Mouse (Mus musculus) gonadal fat pad, adult 2 months (tissue): ENCODE measurements at regions not wholly inside any gene's neighbourhood (a gene's known extent, or its start where the extent isn't known, plus 50 kb on each side); places are given as distances from the start of the nearest gene placed in this dataset.

ENCODE experiments used
- DNase-seq: peaks from one replicate; pipeline ENCODE4 v3.0.0-alpha.2; 2012; ENCODE audit warnings: low read depth

- DNase-seq = no peak
Measured at GRCm38 (mm10) chr4:62755237-62755900, 195.7 kb downstream of the Rgs3 start.

- no peak for DNase-seq
Measured at GRCm38 (mm10) chr4:62756721-62757206, 197.1 kb downstream of the Rgs3 start.

GRCm38 (mm10) chr4:62760748-62761604, 201.3 kb downstream of the Rgs3 start:
- DNase-seq = no peak

GRCm38 (mm10) chr4:62761672-62762071, 202.0 kb downstream of the Rgs3 start:
- DNase-seq = no peak

GRCm38 (mm10) chr4:62763990-62764389, 201.4 kb upstream of the Zfp618 start:
- DNase-seq = peak; percentile 16

GRCm38 (mm10) chr4:62769469-62770234, 195.7 kb upstream of the Zfp618 start:
- no peak for DNase-seq

- no peak for DNase-seq
Measured at GRCm38 (mm10) chr4:62775005-62775609, 190.3 kb upstream of the Zfp618 start.

- no peak for DNase-seq
Measured at GRCm38 (mm10) chr4:62776881-62777280, 188.5 kb upstream of the Zfp618 start.

- no peak for DNase-seq
Measured at GRCm38 (mm10) chr4:62777436-62777835, 187.9 kb upstream of the Zfp618 start.

GRCm38 (mm10) chr4:62778621-62779020, 186.8 kb upstream of the Zfp618 start:
- DNase-seq = no peak

GRCm38 (mm10) chr4:62780409-62780808, 185.0 kb upstream of the Zfp618 start:
- no peak for DNase-seq

GRCm38 (mm10) chr4:62780837-62781236, 184.5 kb upstream of the Zfp618 start:
- no peak for DNase-seq

- no peak for DNase-seq
Measured at GRCm38 (mm10) chr4:62781309-62781800, 184.0 kb upstream of the Zfp618 start.

- no peak for DNase-seq
Measured at GRCm38 (mm10) chr4:62785711-62786110, 179.7 kb upstream of the Zfp618 start.

- no peak for DNase-seq
Measured at GRCm38 (mm10) chr4:62789696-62790095, 175.7 kb upstream of the Zfp618 start.

- DNase-seq = no peak
Measured at GRCm38 (mm10) chr4:62793582-62793981, 171.8 kb upstream of the Zfp618 start.

- DNase-seq = no peak
Measured at GRCm38 (mm10) chr4:62795538-62795937, 169.8 kb upstream of the Zfp618 start.

- no peak for DNase-seq
Measured at GRCm38 (mm10) chr4:62799923-62800322, 165.4 kb upstream of the Zfp618 start.

- DNase-seq = no peak
Measured at GRCm38 (mm10) chr4:62805841-62806240, 159.5 kb upstream of the Zfp618 start.

GRCm38 (mm10) chr4:62806786-62807185, 158.6 kb upstream of the Zfp618 start:
- no peak for DNase-seq

GRCm38 (mm10) chr4:62807926-62808552, 157.3 kb upstream of the Zfp618 start:
- no peak for DNase-seq
